Mouse (Mus musculus) embryonic stem cell, embryonic (primary cell): ENCODE data around the gene Cbln4.

Experiments used
- CTCF ChIA-PET, 4 experiments: fragments of 300-600 bp in 2 of 4; fragments of 350-600 bp in 2 of 4; sonication (Branson Sonifier 250); formaldehyde crosslinking; loops; one replicate each; lab custom pipeline; 2022; ENCODE audit warnings: inconsistent platforms in 2 of 4; lab: Charles Lee
- POLR2A ChIA-PET, 4 experiments: fragments of 300-600 bp in 2 of 4; fragments of 350-600 bp in 2 of 4; sonication (Branson Sonifier 250); formaldehyde crosslinking; loops; one replicate each; lab custom pipeline; 2022; ENCODE audit warnings: antibody characterized with exemption in 4 of 4, inconsistent platforms in 1 of 4; lab: Charles Lee

Gene Cbln4

DNA sequence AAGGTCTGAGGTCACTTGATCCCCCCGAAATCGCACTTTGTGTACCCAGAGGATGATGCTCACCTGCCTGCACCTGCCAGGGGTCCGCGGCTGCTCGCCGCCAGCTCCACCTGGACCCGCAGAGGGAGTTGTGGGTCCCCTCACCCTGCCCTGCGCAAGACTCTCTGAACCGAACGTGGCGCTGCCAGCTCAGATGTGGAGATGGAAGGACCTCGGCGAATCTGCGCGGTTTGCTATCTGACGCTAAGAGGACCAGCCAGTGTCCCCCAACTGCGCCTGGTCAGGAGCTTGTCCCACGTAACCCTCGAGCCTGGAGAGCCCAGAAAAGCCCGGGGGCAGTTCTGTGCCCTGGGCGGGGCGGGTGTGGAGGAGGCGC lies at the start of gene Cbln4:
Cbln4 (minus strand) TSS at position 232 of the 376 bp plus-strand sequence.
- POLR2A ChIA-PET = interaction anchor here in 3 of 4 experiments (1.1 to 1.7 kb wide), 4 partner anchors 37 to 49 kb away, joined by 3 to 5 read pairs (median 4); no protein-coding TSS in a partner anchor
- CTCF ChIA-PET = interaction anchor here in 1 of 4 experiments (1.4 kb wide), 1 partner anchor 164 kb away, joined by 5 read pairs; no protein-coding TSS in a partner anchor

DNA sequence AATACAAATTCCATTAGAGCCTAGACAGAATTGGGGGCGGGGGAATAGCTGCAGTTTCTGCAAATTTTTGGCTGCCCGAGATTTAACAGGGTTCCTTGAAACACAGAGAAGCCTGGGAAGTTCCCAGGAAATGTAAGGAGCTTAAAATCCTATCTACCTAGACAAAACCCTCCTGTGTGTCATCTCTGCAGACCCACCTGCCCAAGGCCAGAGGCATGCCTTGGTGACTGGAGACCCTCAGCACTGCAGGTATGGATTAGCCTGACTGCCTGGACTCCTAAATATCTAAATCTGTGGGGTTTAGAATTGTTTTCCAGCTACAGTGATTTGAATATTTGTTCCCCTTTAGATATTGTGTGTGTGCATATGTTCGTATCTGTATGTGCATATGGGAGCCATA lies 35.3 kb upstream of the Cbln4 start:
- ChIA-PET POLR2A (no interaction called here), CTCF (no interaction called here)

DNA sequence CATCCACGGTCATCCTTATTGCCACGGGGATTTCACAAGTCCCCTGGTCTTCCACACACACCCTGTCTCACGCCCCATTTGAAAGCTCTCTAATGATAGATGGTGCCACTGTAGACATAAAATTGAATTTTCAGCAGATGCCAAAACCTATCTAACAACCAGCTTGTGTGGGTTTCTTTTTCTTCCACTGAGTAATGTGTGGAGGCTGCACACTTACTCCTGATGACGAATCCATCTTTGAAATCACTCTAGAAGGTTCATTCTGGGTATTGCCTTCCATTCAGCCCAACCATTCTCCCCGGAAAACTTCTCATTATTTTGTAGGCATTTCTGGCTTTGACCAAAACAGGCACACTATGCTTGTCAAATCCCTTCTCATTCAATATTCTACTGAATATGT lies 33.0 kb upstream of the Cbln4 start:
- CTCF ChIA-PET = no interaction called here
- POLR2A ChIA-PET = no interaction called here

DNA sequence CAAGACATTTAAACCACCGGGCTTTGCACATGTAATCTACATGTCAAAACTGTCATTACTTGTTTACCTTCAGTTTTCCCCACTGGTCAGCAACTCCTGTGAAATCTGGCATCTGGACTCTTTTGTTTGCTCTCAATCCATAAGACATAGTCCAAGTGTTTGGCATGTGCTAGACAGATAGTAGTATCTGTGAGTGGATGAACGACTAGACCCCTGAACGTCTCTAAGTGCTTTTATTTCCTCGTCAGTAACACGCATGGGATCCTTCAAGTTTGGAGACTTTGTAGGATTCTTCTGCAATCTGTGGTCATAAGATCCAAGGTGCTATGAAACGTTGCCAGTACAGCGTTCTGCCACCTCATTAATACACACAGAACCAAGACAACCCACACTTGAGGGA lies 19.6 kb upstream of the Cbln4 start:
- CTCF ChIA-PET = no interaction called here
- POLR2A ChIA-PET = no interaction called here

DNA sequence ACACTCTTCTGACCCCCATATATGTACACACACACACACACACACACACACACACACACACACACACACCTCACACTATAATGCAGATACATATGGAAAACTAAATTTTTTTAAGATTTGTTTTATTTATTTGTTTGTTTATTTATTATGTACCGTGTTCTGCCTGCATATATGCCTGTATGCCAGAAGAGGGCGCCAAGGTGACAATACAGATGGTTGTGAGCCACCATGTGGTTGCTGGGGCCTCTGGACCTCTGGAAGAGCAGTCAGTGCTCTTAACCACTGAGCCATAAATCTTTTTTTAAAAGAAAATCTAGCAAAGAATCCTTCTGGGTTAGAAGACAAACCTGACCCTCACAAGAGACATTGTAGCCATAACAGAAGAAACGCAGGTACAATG lies 16.5 kb upstream of the Cbln4 start:
- POLR2A ChIA-PET = interaction anchor here in 1 of 4 experiments (1.3 kb wide), 1 partner anchor 147 kb away, joined by 3 read pairs; no protein-coding TSS in a partner anchor

DNA sequence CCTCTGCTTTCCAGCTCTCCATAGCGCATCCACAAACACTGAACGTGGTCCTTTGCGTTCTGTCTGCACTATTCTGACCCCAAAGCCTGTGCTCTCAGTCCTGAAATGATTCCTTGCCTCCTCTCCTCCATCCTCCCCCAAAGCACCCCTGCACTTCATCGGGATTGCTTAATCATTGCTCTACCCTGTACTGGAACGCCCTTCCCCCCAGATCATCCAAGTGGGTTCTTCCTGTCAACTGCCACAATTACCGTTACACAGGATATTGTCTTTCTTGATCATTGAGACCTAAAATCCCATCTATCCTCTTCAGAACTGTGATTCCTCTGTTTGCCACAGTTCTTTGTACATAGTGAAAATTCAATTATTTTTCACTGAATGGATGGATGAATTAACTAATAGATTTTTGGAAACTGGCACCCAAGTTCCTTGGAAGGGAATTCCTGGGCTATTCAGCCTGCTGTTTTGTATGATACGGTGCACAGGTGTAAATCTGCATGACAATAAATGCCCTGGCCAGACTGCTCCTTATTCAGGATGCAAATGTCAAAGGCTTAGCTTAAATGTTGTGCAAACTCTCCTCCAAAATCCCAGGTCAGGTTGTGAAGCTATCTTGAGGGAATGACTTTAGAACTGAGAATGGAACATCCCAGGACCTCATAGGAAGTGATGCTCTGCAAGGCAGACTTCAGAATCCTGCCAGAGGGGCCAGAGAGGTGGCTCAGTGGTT lies 15.8 kb upstream of the Cbln4 start:
- ChIA-PET POLR2A (interaction anchor here in 1 of 4 experiments (0.7 to 1.3 kb wide), 2 partner anchors 71 to 148 kb away, joined by 3 read pairs; no protein-coding TSS in a partner anchor), CTCF (interaction anchor here (0.5 to 1.7 kb wide), 5 partner anchors 29 to 1955 kb away, joined by 3 to 6 read pairs (median 5); no protein-coding TSS in a partner anchor)

More for the DNA sequence above, 16.5 kb upstream of the Cbln4 start:
- CTCF ChIA-PET = interaction anchor here in 2 of 4 experiments (0.7 to 1.7 kb wide), 2 partner anchors 65 to 1956 kb away, joined by 5 to 6 read pairs; no protein-coding TSS in a partner anchor

DNA sequence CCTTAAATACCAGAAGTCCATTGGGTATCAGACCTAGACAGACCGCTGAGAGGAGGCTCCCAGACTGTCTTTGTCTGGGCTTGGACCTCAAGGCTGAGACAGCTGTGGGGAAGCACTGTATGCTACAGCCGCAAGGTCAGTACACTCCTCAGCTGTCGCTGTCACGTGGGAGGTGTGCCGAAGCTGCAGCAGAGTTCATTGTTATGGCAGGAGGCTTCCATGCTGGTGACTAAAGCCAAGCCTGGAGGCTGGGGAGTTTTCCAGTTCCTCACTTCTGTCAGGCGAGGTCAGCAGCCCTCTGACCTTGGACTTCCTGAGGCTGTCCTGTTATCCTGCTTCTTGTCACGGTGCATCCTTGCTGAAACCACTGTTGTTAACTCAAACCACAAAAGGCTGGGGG lies 2.7 kb upstream of the Cbln4 start:
- ChIA-PET CTCF (interaction anchor here in 1 of 4 experiments (1.2 kb wide), 2 partner anchors 170 to 551 kb away, joined by 3 read pairs; no protein-coding TSS in a partner anchor), POLR2A (interaction anchor here in 1 of 4 experiments (0.8 kb wide), 1 partner anchor 246 kb away, joined by 4 read pairs; no protein-coding TSS in a partner anchor)

DNA sequence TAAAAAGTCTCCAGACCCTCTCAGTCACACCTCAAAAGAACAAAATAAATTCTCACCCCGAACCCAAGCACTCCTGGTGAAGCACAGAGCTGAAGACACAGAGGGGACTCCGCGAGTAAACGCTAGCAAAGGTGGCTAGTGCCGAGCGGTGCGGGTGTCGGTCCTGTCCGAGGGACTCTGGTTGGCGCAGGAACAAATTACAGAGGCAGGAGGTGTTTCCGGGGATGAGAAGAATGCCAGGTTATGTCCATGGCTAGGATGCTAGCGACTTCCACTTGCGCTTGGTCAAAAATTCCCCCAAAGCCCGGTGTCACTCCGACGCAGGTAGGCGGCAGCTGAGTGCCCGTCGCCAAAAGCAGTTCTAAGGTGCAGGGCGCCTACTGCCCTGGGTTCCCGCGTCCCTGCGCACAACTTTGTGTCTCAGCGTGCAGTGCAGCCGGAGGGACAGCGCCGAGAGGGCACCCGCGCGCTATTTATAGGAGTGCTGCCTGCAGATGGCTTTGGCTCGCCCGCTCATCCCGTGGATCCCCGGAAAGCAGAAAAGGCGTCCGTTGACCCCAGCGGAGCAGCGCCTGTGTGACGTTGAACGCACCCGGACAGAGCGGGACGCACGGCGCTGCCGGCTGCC lies 545 bp downstream of the Cbln4 start:
- CTCF ChIA-PET = interaction anchor here in 3 of 4 experiments (1.0 to 1.4 kb wide), 4 partner anchors 12 to 164 kb away, joined by 3 to 5 read pairs (median 3); no protein-coding TSS in a partner anchor

DNA sequence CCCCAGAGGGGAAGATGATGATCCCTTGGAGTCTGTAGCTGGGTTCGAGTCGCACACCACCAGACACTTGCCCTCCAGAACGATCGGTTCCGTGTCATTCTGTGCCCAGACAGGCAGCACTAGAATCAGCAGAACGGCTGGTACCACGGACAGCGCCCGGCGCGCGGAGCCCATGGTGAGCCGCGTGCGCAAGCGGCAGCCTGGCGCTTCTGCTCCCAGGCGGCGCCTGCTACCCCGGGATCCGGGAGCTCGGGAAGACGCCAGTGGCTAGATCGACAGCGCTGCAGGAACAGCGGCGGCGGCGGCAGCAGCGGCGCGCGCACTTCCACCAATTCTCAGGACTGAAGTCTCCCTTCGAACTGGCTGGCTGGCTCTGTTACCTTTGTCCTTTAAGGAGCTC lies 1.1 kb downstream of the Cbln4 start:
- ChIA-PET POLR2A (interaction anchor here in 3 of 4 experiments (0.5 to 1.7 kb wide), 5 partner anchors 36 to 1385 kb away, joined by 3 to 5 read pairs (median 3); no protein-coding TSS in a partner anchor), CTCF (interaction anchor here in 3 of 4 experiments (1.0 to 1.1 kb wide), 3 partner anchors 13 to 165 kb away, joined by 3 read pairs; no protein-coding TSS in a partner anchor)

More for the DNA sequence above, 545 bp downstream of the Cbln4 start:
- POLR2A ChIA-PET = interaction anchor here in 3 of 4 experiments (0.5 to 1.7 kb wide), 6 partner anchors 36 to 1386 kb away, joined by 3 to 5 read pairs (median 3); no protein-coding TSS in a partner anchor

DNA sequence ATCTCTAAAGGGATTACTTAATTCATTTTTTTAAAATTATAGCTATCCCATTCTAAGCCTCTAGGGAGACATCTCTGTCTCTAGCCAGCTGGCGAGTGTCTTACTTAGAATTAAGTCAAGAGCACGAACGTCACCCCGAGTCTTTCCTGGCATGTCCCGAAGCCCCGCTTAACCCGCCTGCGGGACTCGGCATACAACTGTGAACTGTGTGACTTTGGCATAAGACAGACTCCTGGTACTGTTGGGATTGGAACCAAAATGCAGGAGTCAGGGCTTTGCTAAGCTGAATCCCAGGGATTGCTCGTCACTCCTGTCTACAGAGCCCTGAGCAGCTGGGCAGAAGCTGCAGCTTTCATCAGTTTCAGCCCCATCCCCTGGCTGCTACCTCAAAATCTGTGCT lies 2.4 kb downstream of the Cbln4 start:
- POLR2A ChIA-PET = interaction anchor here in 1 of 4 experiments (0.7 kb wide), 1 partner anchor 441 kb away, joined by 3 read pairs; no protein-coding TSS in a partner anchor
- CTCF ChIA-PET = interaction anchor here in 1 of 4 experiments (0.7 kb wide), 1 partner anchor 16 kb away, joined by 4 read pairs; no protein-coding TSS in a partner anchor

DNA sequence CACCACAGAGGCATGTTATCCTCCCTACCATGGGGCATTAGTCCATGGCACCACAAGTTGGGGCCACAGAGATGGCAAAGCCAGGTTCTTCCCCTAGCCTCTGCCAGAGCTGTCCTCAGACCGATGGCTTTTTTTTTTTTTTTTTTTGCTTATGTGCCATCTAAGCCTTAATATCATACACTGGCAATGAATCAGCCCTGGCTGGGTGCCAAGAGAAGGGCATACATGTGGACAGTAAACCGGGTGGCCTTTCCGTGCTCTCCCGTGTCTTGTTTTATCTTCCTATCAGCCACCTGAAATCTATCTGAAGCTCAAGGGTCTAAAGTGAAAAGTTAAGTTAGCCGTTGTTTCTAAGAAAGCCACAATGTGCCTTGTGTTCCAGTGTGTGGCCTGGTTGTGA lies 3.7 kb downstream of the Cbln4 start:
- CTCF ChIA-PET = interaction anchor here in 1 of 4 experiments (0.6 kb wide), 1 partner anchor 365 kb away, joined by 8 read pairs; no protein-coding TSS in a partner anchor
- POLR2A ChIA-PET = no interaction called here

DNA sequence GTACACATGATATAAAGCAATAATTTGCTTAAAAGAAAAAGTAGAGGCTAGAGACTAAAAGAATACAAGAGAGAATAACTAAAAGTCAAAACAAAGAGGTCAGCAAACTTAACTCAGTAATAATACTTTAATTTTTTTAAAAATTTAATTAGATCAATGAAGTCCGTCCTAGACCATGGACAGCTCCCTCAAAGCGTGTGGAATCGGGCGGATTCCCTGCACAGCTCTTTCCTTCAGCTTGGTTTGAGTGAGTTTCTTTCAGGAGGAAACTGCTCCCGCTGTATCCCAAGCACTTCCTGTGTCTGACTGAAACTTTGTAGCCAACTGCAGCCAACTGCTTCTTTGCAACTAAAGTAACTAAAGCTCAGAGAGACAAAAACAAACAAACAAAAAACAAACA lies 9.0 kb downstream of the Cbln4 start:
- ChIA-PET CTCF (no interaction called here), POLR2A (no interaction called here)

DNA sequence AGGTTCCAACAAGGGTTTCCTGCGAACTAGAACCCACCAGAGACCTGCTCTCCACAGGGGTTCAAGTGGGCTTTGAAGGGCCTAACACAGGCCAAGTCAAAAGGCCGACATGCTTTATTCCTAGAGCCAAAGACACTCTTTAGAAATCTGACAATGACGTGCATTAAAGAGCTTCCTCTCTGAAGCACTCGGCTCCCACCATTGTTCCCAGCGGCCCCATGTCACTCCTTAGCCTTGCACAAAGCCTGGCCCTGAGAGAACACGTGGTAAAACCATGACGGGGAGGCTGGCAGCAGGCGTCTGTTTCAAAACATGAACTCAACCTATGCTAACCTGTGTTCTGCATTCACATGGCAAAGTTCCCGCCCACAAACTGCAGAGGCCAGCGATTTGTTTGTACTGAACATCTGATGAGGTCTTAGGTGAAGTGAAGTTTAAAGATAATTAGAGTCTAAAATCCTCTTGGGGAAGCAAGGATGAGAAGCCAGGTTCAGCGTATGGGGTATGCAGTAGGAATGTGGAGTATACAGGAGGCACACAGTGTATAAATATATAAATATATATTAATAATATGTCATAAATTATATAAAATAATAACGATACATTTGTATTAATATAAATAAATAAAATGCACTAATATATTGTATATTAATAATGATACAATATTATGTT lies 17.7 kb downstream of the Cbln4 start:
- CTCF ChIA-PET = interaction anchor here in 2 of 4 experiments (0.5 to 0.8 kb wide), 2 partner anchors 15 to 182 kb away, joined by 3 to 4 read pairs; no protein-coding TSS in a partner anchor
- POLR2A ChIA-PET = no interaction called here

DNA sequence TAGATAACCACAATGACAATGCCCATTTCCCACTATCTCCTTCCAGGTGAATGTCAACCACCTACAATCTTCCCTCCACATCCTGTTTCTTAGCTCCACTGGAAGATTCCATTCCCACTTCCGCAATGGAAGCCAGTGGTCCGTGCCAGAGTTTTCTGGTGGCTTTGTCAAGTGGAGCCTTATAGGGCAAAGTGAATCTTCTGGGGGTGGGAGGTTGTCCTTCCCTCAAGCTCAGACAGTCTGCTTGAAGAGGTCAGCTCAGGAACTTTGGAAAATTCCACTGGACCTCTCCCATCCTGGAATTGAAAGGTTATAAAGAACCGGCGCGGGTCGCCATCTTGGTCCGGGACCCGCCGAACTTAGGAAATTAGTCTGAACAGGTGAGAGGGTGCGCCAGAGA lies 36.5 kb downstream of the Cbln4 start:
- ChIA-PET POLR2A (interaction anchor here (0.5 to 4.0 kb wide), 18 partner anchors 9 to 1101 kb away, joined by 3 to 31 read pairs (median 4); partner anchors contain the start of gene Cbln4 (in 1 of the 4)), CTCF (interaction anchor here in 3 of 4 experiments (0.7 to 1.6 kb wide), 4 partner anchors 12 to 32 kb away, joined by 3 to 12 read pairs (median 4); no protein-coding TSS in a partner anchor)

DNA sequence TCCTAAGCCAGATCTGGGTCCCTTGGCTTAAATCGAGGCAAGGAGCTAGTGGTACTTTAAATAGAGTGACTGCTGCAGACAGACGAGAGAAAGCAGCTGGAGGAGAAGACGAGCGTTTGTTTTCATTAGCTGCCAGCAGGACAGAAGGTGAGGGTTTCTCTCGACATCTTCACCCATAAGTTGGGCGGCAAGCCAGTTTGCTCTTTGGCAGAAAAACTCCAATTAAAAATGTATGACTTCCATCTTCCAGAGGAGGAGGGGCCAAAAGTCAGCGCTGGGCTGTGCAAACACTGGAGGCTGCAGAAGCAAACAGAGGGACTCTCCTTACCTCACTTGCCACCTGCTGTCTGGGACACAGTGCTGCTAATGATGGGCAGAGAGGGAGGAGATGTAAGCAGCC lies 37.3 kb downstream of the Cbln4 start:
- POLR2A ChIA-PET = interaction anchor here (0.6 to 4.0 kb wide), 15 partner anchors 9 to 198 kb away, joined by 3 to 31 read pairs (median 4); partner anchors contain the start of gene Cbln4 (in 1 of the 4)
- CTCF ChIA-PET = interaction anchor here (0.7 to 1.6 kb wide), 5 partner anchors 11 to 147 kb away, joined by 3 to 12 read pairs (median 4); no protein-coding TSS in a partner anchor

DNA sequence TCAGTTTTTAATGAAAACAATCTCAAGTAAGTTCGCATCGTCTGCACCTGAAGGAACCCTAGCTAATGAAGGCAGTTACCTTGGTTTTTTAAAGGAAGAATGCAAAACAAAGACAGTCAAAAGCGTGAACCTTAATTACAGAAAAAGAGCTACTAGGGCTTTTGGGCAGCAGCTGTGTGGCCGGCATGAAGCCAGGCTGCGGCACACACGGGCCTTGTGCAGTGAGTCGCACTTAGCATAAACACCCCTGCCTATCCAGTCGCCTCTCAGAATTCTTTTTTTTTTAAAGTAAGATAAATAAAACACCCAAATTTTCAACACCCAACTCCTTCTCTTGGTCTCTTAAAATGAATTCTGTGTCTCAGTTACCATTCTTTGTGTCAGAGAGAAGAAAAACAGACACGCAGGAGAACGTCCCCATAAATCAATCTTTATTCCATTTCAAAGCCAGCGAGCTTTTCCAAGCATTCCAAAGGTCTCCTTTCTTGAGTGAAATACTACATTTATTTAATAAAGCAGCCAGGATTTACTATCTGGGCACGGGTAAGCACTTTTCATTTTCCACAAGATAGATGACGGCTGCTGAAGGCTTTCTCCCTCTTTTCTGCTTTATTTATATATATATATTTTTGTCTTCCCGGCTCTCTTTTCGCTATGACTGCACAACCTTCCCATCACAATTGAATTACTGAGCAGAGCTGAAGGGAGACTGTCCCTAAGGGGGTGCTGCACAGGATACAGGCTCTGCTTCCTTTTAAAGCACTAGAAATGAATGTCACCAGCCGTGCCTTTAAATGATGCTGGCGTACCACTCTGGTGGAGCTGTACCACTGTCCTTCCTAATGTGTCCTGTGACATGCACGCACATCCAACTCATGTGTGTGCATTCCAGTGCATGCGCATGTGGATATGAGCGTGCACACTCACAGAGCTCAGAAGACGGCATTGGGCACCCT lies 39.0 kb downstream of the Cbln4 start:
- ChIA-PET POLR2A (interaction anchor here in 3 of 4 experiments (0.9 to 4.0 kb wide), 4 partner anchors 10 to 176 kb away, joined by 3 to 31 read pairs (median 16); no protein-coding TSS in a partner anchor), CTCF (interaction anchor here in 3 of 4 experiments (1.0 to 1.6 kb wide), 3 partner anchors 9 to 10 kb away, joined by 3 to 7 read pairs (median 5); no protein-coding TSS in a partner anchor)
